Comparison of ENCODE assay signal across 21 mouse cellular contexts in the genomic region with DNA sequence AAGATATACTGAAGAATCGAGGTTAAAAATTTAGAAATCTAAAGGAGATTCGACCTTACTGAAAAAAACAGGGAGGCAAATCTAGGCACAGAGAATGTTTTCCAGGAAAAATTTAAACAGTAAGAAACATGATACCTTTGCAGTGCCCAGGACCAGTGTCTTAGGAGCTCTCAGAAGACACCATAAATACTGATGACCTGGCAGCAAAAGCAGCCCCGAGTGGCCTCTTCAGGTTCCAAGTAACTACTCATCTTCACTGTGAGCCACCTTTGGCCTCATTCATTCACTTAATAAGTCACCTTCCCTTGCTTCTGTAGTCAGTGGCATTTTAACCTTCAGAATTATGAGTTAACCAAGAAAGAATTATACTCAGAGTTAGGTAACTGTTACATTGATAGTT.
DNase-seq lines count a peak whose midpoint lies in the region; ATAC-seq lines count a peak whose summit lies in the region.
"Had no signal": no experiment of that assay in that cellular context is flagged by ENCODE, and none has a peak within 500 bp of the region (broad histone marks: within the 10 kb centered on the region; RNA-seq: fewer than 3 reads in every experiment).

No protein-coding gene starts in this region.

- no peaks in the 10 kb centered on the region for H3K4me1 ChIP-seq in kidney, embryonic 14.5 days (ENCODE audit: control insufficient read depth, insufficient read depth, low read length)
- H3K4me1 ChIP-seq: embryonic facial prominence, embryonic 10.5 days; forebrain, embryonic 13.5 days; heart, embryonic 13.5 days; hindbrain, embryonic 15.5 days had no signal

- no peaks in the 10 kb centered on the region for H3K36me3 ChIP-seq in kidney, embryonic 14.5 days (ENCODE audit: control insufficient read depth, insufficient read depth, low read length)
- H3K36me3 ChIP-seq: embryonic facial prominence, embryonic 10.5 days; G1E; heart, embryonic 13.5 days; hindbrain, embryonic 15.5 days had no signal

- peak; percentile 66; the same call in 1 of the 2 replicates for ATAC-seq in kidney, embryonic 14.5 days (ENCODE audit: low FRiP score, low TSS enrichment)
- ATAC-seq: CD4-positive, CD25-positive, alpha-beta regulatory T cell, adult 4 months; forebrain, embryonic 13.5 days; forebrain, postnatal 0 days had no signal

- no peaks in the 10 kb centered on the region for H3K27me3 ChIP-seq in kidney, embryonic 14.5 days (ENCODE audit: control insufficient read depth, insufficient read depth, low read length)
- H3K27me3 ChIP-seq: forebrain, embryonic 13.5 days; heart, embryonic 13.5 days; hindbrain, embryonic 15.5 days had no signal

- DNase-seq in embryo, embryonic 11 days = peak; percentile 5
- DNase-seq in embryo, embryonic 10 days (ENCODE audit: low spot score) = no peak
- peak; percentile 7 for DNase-seq in kidney, postnatal 14 days
- no peak for DNase-seq in left cerebral cortex, postnatal 4 days
- DNase-seq in thymus, postnatal 14 days = no peak
- no peak for DNase-seq in adipocyte (ENCODE audit: low spot score)
- DNase-seq: adrenal gland, postnatal 14 days; B cell, adult 2 months; cerebellum, adult 11-12 months; cerebellum, adult 9-10 months; cerebellum, postnatal 25 days; forebrain, postnatal 0 days; gastrocnemius, postnatal 14 days; heart, postnatal 36 days had no signal

- intact Hi-C loops in left cerebral cortex, postnatal 4 days (cut with DNase I) = no loop called here

- no peaks in the 10 kb centered on the region for H3K9me3 ChIP-seq in kidney, embryonic 14.5 days (ENCODE audit: control insufficient read depth, low read length)
- H3K9me3 ChIP-seq: embryonic facial prominence, embryonic 10.5 days; forebrain, embryonic 13.5 days; G1E; heart, embryonic 13.5 days; hindbrain, embryonic 15.5 days had no signal

- WGBS in kidney, embryonic 14.5 days = 38% methylated on average over 3 of the region's 3 CpGs

- no peak overlapping the region for H3K27ac ChIP-seq in kidney, embryonic 14.5 days (ENCODE audit: low read depth, low read length)
- H3K27ac ChIP-seq: embryonic facial prominence, embryonic 10.5 days; forebrain, embryonic 13.5 days; heart, embryonic 13.5 days; hindbrain, embryonic 15.5 days had no signal

- H3K4me2 ChIP-seq in kidney, embryonic 14.5 days (replicated peaks; ENCODE audit: low read depth, low read length) = no peak overlapping the region
- H3K4me2 ChIP-seq: forebrain, embryonic 13.5 days; heart, embryonic 13.5 days; hindbrain, embryonic 15.5 days had no signal

- H3K9ac ChIP-seq in kidney, embryonic 14.5 days (ENCODE audit: low read depth, low read length) = no peak overlapping the region
- H3K9ac ChIP-seq: forebrain, embryonic 13.5 days; forebrain, postnatal 0 days; heart, embryonic 13.5 days; hindbrain, embryonic 15.5 days had no signal

- H3K4me3 ChIP-seq in kidney, embryonic 14.5 days (ENCODE audit: low read length) = no peak overlapping the region
- H3K4me3 ChIP-seq: embryonic facial prominence, embryonic 10.5 days; forebrain, embryonic 13.5 days; heart, embryonic 13.5 days; hindbrain, embryonic 15.5 days had no signal

Comparison
In these comparisons a context has a peak if more than half of its experiments do, and no peak if none do; other contexts are left out.
1. DNase-seq: peak in embryo, embryonic 11 days (single experiment) and kidney, postnatal 14 days (single experiment); none in embryo, embryonic 10 days (single experiment), left cerebral cortex, postnatal 4 days (single experiment), thymus, postnatal 14 days (single experiment) and adipocyte (single experiment).